Mouse (Mus musculus) mammary gland, adult 2 months (tissue): ENCODE data around the gene Vcan. TPM values are rescaled to one million over a fixed set of nuclear protein-coding genes. Genes with fewer than 3 reads are reported as not detected.

Experiments used
- polyA plus RNA-seq: library from polyadenylated mRNA; depleted of rRNA; stranded (reverse); fragments of >200 nt; gene quantifications from 2 replicates; pipeline ENCODE4 v1.2.3, GENCODE M21; 2012; ENCODE audit warnings: low replicate concordance; rRNA removed

Gene Vcan
- 7.4 and 10.4 TPM in 2 replicates for polyA plus RNA-seq

GRCm38 (mm10) chr13:89741766-89742685, at the start of gene Vcan:
Gene Vcan, minus strand, starts transcription at chr13:89742509.

Other genes starting within 250 kb of the Vcan start
- gene Hapln1, start 202.7 kb downstream of the Vcan start, polyA plus RNA-seq = 0.03 TPM in 1 of 2 replicates, not detected in the other